Mouse (Mus musculus): ENCODE results near the gene Crispld2.

DNA sequence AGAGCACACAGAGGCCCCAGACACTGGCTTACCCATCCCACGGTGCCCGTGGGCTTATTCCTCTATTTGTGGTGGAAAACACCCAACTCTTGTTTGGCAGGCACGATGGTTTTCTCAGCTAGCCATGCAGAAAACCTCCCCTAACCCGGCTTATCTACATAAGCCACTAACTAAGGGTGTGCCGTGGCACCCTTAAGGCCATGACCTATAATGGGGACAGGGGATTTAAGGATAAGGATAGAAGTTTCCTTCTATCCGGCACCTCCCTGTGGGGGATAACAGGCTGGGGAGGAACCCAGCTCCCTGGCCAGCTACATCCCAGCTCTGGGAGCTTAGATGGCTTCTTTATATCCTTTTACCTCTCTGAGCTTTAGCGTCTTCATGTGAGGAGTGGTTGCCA, 28.1 kb downstream of the Crispld2 start:
- TF ChIP-seq CTCF (IDR thresholded peaks at IDR 0.05; ENCODE audit: extremely low read depth, insufficient read depth, low read length) = no peak
- no peak for TF ChIP-seq POLR2A (IDR thresholded peaks at IDR 0.05; ENCODE audit: extremely low read depth, insufficient read depth, low read length)

Measured in cortical plate, adult 2 months (tissue).